9 mouse cellular contexts compared by ENCODE assay signal in the genomic region with DNA sequence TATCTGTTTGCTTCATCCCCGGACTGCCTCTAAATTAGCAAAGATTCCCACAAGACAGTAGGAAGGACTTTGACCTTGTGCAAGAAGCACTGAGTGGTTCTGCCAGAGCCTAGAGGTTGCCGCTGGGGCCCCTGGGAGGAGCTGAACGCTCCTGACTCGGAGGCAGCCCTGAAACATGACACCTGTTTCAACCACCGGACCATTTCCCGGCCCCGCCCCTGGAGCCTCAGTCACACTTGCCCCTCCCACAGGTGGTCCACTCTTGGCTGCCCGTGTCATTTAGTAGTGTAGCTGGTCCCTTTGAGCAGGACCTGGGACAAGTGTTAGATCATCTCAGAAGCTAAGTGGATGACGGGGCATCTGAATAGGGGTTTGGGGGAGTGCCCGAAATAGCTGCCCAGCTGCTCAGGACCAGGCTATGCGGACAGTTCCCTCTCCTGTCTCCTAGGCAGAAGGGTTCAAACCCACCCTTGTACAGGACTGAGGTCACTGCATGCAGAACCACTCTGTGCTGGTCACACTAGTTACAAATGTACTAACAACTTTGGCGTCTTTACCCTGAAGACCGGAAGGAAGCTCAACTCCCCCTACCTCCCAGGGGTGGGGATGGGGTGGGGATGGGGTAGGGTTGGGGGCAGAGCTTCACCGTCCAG. TPM values are rescaled to one million over a fixed set of nuclear protein-coding genes. Genes with fewer than 3 reads are reported as not detected.
DNase-seq lines count a peak whose midpoint lies in the region; ATAC-seq and TF ChIP-seq lines count a peak whose summit lies in the region.
"Had no signal": no experiment of that assay in that cellular context is flagged by ENCODE, and none has a peak within 500 bp of the region (broad histone marks: within the 10 kb centered on the region; RNA-seq: fewer than 3 reads in every experiment).

No protein-coding gene starts in this region.

- H3K4me1 ChIP-seq in lung, embryonic 15.5 days: peaks cover 31% of the 10 kb centered on the region
- no peaks in the 10 kb centered on the region for H3K4me1 ChIP-seq in lung, adult 2 months (ENCODE audit: control insufficient read depth, insufficient read depth, low read length)
- peaks cover 14% of the 10 kb centered on the region for H3K4me1 ChIP-seq in intestine, embryonic 16.5 days (ENCODE audit: control insufficient read depth, insufficient read depth, low read length)
- no peaks in the 10 kb centered on the region for H3K4me1 ChIP-seq in neural tube, embryonic 11.5 days (ENCODE audit: control insufficient read depth, insufficient read depth, low read length)

- peaks cover 43% of the 10 kb centered on the region for H3K27me3 ChIP-seq in lung, embryonic 15.5 days
- peaks cover 17% of the 10 kb centered on the region for H3K27me3 ChIP-seq in intestine, embryonic 16.5 days (replicated peaks; ENCODE audit: control insufficient read depth, insufficient read depth, low read length)
- peaks cover 21% of the 10 kb centered on the region for H3K27me3 ChIP-seq in neural tube, embryonic 11.5 days (ENCODE audit: control insufficient read depth, insufficient read depth, low read length)

- 3% methylated on average over 14 of the region's 14 CpGs for WGBS in lung, embryonic 15.5 days
- 5% methylated on average over 14 of the region's 14 CpGs for WGBS in lung, adult 2 months
- WGBS in intestine, embryonic 16.5 days: 5% methylated on average over 14 of the region's 14 CpGs
- 3% methylated on average over 14 of the region's 14 CpGs for WGBS in neural tube, embryonic 11.5 days

- peak; percentile 53; the same call in 1 of the 2 replicates for ATAC-seq in lung, embryonic 15.5 days (ENCODE audit: borderline replicate concordance, extremely low read depth, low FRiP score, low TSS enrichment)
- peak; percentile 94 for ATAC-seq in intestine, embryonic 16.5 days
- no peak for ATAC-seq in neural tube, embryonic 11.5 days (ENCODE audit: insufficient read depth, low FRiP score, low TSS enrichment)

- H3K4me3 ChIP-seq in lung, embryonic 15.5 days: no peak overlapping the region
- no peak overlapping the region for H3K4me3 ChIP-seq in lung, adult 2 months (replicated peaks; ENCODE audit: extremely low read depth, low read depth, low read length)
- no peak overlapping the region for H3K4me3 ChIP-seq in intestine, embryonic 16.5 days (ENCODE audit: low read length)
- H3K4me3 ChIP-seq in neural tube, embryonic 11.5 days (ENCODE audit: low read depth, low read length): peak overlapping the region; percentile 39
- H3K4me3 ChIP-seq: megakaryocyte, embryonic 14.5 days had no signal

- intact Hi-C loops in gastrocnemius, postnatal 36 days (cut with DNase I): no loop called here

- no peak for TF ChIP-seq CTCF in lung, adult 2 months (IDR thresholded peaks at IDR 0.05; ENCODE audit: insufficient read depth, low read length)

- no peak overlapping the region for H3K4me2 ChIP-seq in lung, embryonic 15.5 days
- H3K4me2 ChIP-seq in intestine, embryonic 16.5 days (ENCODE audit: low read depth, low read length): 0 out of 2 replicates have a peak overlapping the region, but pooled peaks have one; percentile 7
- peak overlapping the region; percentile 50 for H3K4me2 ChIP-seq in neural tube, embryonic 11.5 days (ENCODE audit: low read depth)

- H3K9ac ChIP-seq in lung, embryonic 15.5 days: no peak overlapping the region
- H3K9ac ChIP-seq in intestine, embryonic 16.5 days (ENCODE audit: low read depth, low read length): no peak overlapping the region
- peak overlapping the region; percentile 53; the same call in 1 of the 2 replicates for H3K9ac ChIP-seq in neural tube, embryonic 11.5 days (ENCODE audit: low read length)

- H3K9me3 ChIP-seq in lung, embryonic 15.5 days: no peaks in the 10 kb centered on the region
- no peaks in the 10 kb centered on the region for H3K9me3 ChIP-seq in intestine, embryonic 16.5 days (ENCODE audit: control insufficient read depth, low read length)
- H3K9me3 ChIP-seq in neural tube, embryonic 11.5 days (ENCODE audit: control insufficient read depth, low read length): no peaks in the 10 kb centered on the region
- H3K9me3 ChIP-seq: megakaryocyte, embryonic 14.5 days had no signal

- H3K36me3 ChIP-seq in lung, embryonic 15.5 days: no peaks in the 10 kb centered on the region
- no peaks in the 10 kb centered on the region for H3K36me3 ChIP-seq in intestine, embryonic 16.5 days (ENCODE audit: control insufficient read depth, insufficient read depth, low read length)
- no peaks in the 10 kb centered on the region for H3K36me3 ChIP-seq in neural tube, embryonic 11.5 days (ENCODE audit: control insufficient read depth, insufficient read depth, low read length)

- H3K27ac ChIP-seq in lung, embryonic 15.5 days: no peak overlapping the region
- no peak overlapping the region for H3K27ac ChIP-seq in intestine, embryonic 16.5 days (ENCODE audit: low read length)
- no peak overlapping the region for H3K27ac ChIP-seq in neural tube, embryonic 11.5 days (ENCODE audit: low read depth, low read length)

- no peak for TF ChIP-seq POLR2A in lung, adult 2 months (IDR thresholded peaks at IDR 0.05; ENCODE audit: borderline replicate concordance, extremely low read depth, low read depth, low read length)

- DNase-seq in lung, adult 2 months: no peak
- DNase-seq in embryo, embryonic 9.5 days (ENCODE audit: extremely low spot score): peak; percentile 71
- no peak for DNase-seq in neural tube, embryonic 11.5 days (ENCODE audit: low spot score)
- DNase-seq in T-cell, adult 2 months (ENCODE audit: low spot score): no peak
- DNase-seq in adrenal gland, postnatal 10 days: no peak
- no peak for DNase-seq in gastrocnemius, postnatal 36 days

RNA-seq across cellular contexts. Expression of a gene that starts 1.8 kb away (rescaled TPM):
- 0.16 and 0.28 TPM in 2 replicates for polyA plus RNA-seq in lung, embryonic 15.5 days (2015; fragmentation: Nextera tagmentation; extraction: Ambion mirVana)
- polyA plus RNA-seq in lung, adult 2 months (2012; rRNA removed): 0.07 and 0.11 TPM in 2 replicates
- 0.27 and 0.31 TPM in 2 replicates for polyA plus RNA-seq in intestine, embryonic 16.5 days (2015; fragmentation: Nextera tagmentation; extraction: Ambion mirVana)
- 53.2 and 59.9 TPM in 2 replicates for polyA plus RNA-seq in neural tube, embryonic 11.5 days (2014; fragmentation: Nextera tagmentation; extraction: Ambion mirVana)
- under 1 TPM; 0.42 to 0.58 TPM for total RNA-seq in adrenal gland, postnatal 10 days (2021)
- not detected for total RNA-seq in gastrocnemius, postnatal 36 days (2021)

RNA-seq across cellular contexts. Expression of a gene that starts 35.3 kb away (rescaled TPM):
- 1.3 and 2.1 TPM in 2 replicates for polyA plus RNA-seq in lung, embryonic 15.5 days (2015; fragmentation: Nextera tagmentation; extraction: Ambion mirVana)
- polyA plus RNA-seq in lung, adult 2 months (2012; rRNA removed): 2.4 and 3.5 TPM in 2 replicates
- 1.4 and 1.7 TPM in 2 replicates for polyA plus RNA-seq in intestine, embryonic 16.5 days (2015; fragmentation: Nextera tagmentation; extraction: Ambion mirVana)
- polyA plus RNA-seq in neural tube, embryonic 11.5 days (2014; fragmentation: Nextera tagmentation; extraction: Ambion mirVana): 1.4 and 1.8 TPM in 2 replicates
- 1 to 10 TPM; 2.6 to 3.8 TPM for total RNA-seq in adrenal gland, postnatal 10 days (2021)
- 1 to 10 TPM in 1 of 2 experiments, under 1 TPM in 1; 0.82 to 1.3 TPM for total RNA-seq in gastrocnemius, postnatal 36 days (2021)

Comparison
In these comparisons a context has a peak if more than half of its experiments do, and no peak if none do; other contexts are left out.
1. RNA of a gene that starts 1.8 kb away (polyA plus RNA-seq): 53.2 to 59.9 TPM in neural tube, embryonic 11.5 days; 0.27 to 0.31 TPM in intestine, embryonic 16.5 days, 0.16 to 0.28 TPM in lung, embryonic 15.5 days and 0.07 to 0.11 TPM in lung, adult 2 months; every median in the first group is over 10 times any median in the second.